Mouse (Mus musculus): ENCODE measurements around the gene Cntn4. TPM values are rescaled to one million over a fixed set of nuclear protein-coding genes. Genes with fewer than 3 reads are reported as not detected.
A peak's percentile ranks its signal among the peaks of the same experiment; 100 is the strongest.

Gene Cntn4
- 1.3 and 1.5 TPM in 2 replicates for polyA plus RNA-seq (2015; fragmentation: Nextera tagmentation; extraction: Ambion mirVana)

DNA sequence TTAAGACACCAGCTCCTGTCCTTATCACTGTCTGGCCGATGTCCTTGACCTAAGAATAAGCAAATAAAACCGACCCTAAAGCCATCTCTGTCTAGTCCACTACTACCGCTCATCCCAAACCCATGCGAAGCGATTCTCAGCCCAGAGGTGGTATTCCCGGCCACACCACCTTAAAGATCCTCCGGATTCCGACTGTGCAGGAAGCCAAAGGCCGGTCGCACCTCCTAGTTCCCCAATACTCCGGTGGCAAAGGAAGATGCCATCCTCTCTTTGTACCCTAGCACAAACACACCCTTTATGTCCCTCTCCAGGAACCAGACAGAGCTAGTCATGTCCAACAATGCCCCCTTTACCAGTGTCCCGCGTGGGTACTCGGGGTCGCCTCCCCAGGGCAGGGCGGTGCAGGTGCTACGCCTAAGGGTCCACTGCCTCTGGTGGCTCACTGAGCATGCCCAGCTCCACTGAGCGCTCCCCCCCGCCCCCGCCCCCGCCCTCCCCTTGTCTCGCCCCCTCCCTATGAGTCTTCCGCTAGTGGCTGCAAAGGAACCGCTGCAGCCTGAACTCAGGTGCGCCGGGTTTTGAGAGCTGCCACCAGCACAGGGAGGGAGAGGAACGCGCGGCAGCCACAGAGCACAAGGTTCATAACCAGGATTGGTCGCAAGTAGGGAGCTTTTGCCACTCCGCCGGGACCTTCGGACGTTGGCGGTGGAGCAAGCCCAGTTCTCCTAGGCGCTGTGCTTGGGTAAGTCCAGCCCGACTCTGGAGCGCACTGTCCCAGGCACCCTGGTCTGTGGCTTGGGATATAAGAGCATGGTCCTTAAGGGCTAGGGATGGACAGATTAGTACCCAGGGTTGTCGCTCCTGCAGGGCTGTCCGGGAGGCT, at the start of gene Cntn4:
Gene Cntn4 (plus strand): TSS at position 512 of the 883 bp plus-strand sequence.
- Histone ChIP-seq H3K4me2 (ENCODE audit: low read depth, low read length) (peak within 1 kb of the TSS; percentile 64), H3K4me1 (replicated peaks; ENCODE audit: control insufficient read depth, insufficient read depth, low read length) (0 out of 2 replicates have a peak, but pooled peaks cover 4% of the 10 kb centered on the region), H3K27me3 (ENCODE audit: control insufficient read depth, insufficient read depth, low read depth, low read length) (peaks cover 14% of the 10 kb centered on the region), H3K4me3 (ENCODE audit: low read length) (peak within 1 kb of the TSS; percentile 44), H3K27ac (ENCODE audit: low read length) (no peak within 1 kb of the TSS), H3K9me3 (ENCODE audit: control insufficient read depth, low read length) (no peaks in the 10 kb centered on the region), H3K9ac (ENCODE audit: low read length) (no peak within 1 kb of the TSS), H3K36me3 (ENCODE audit: control insufficient read depth, insufficient read depth, low read length) (no peaks in the 10 kb centered on the region)
- peak; percentile 52; the same call in 1 of the 2 replicates for ATAC-seq (ENCODE audit: low read depth)
- 3% methylated on average over 36 of the region's 40 CpGs for WGBS

DNA sequence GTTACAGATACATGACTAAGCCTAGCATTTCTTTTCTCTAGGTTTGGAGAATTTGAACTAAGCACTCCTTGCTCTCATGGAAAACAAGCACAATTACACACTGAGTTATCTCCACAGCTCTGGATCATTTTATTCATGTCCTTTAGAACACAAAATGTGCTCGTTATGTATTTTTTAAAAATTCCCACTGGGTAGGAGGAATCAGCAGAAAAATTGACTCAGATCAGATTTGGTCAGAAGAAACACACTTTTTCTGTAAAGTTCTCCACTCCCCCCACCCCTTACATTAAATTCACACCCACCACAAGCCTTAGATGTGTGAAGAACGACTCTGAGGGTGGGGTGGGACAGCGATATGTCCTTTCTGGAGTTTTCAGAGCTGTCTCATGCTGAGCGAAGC, 3.2 kb upstream of the Cntn4 start:
- Histone ChIP-seq H3K4me3 (ENCODE audit: low read length) (no peak overlapping the region), H3K27ac (ENCODE audit: low read length) (no peak overlapping the region), H3K27me3 (ENCODE audit: control insufficient read depth, insufficient read depth, low read depth, low read length) (peaks cover 14% of the 10 kb centered on the region), H3K36me3 (ENCODE audit: control insufficient read depth, insufficient read depth, low read length) (no peaks in the 10 kb centered on the region), H3K9me3 (ENCODE audit: control insufficient read depth, low read length) (no peaks in the 10 kb centered on the region), H3K9ac (ENCODE audit: low read length) (no peak overlapping the region), H3K4me2 (ENCODE audit: low read depth, low read length) (no peak overlapping the region), H3K4me1 (replicated peaks; ENCODE audit: control insufficient read depth, insufficient read depth, low read length) (0 out of 2 replicates have a peak, but pooled peaks cover 4% of the 10 kb centered on the region)
- WGBS, result 73% methylated on average over 4 of the region's 4 CpGs
- ATAC-seq (ENCODE audit: low read depth), result no peak

DNA sequence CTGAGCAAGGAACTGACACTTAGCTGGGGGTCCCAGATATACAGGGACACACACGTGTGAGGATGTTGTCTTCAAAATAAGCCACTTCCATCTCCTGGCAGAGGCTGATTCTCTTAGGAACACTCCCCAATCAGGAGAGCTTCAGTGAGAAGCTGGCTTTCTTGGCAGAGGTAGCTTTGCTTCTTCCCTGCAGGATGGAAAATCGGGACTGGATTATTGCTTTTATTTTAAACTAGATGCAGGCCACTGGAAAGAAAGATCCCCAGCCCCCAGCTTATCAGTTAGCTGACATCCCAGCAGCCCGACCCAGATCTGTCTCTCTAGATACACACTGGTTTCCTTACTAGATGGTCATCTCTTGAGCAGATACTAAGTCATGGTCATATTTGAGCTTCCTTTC, 2.4 kb upstream of the Cntn4 start:
- H3K36me3 ChIP-seq (ENCODE audit: control insufficient read depth, insufficient read depth, low read length), result no peaks in the 10 kb centered on the region
- H3K27me3 ChIP-seq (ENCODE audit: control insufficient read depth, insufficient read depth, low read depth, low read length), result peaks cover 14% of the 10 kb centered on the region
- no peak overlapping the region for H3K9ac ChIP-seq (ENCODE audit: low read length)
- H3K4me2 ChIP-seq (ENCODE audit: low read depth, low read length), result no peak overlapping the region
- H3K9me3 ChIP-seq (ENCODE audit: control insufficient read depth, low read length), result no peaks in the 10 kb centered on the region
- no peak overlapping the region for H3K4me3 ChIP-seq (ENCODE audit: low read length)
- 0 out of 2 replicates have a peak, but pooled peaks cover 4% of the 10 kb centered on the region for H3K4me1 ChIP-seq (replicated peaks; ENCODE audit: control insufficient read depth, insufficient read depth, low read length)
- no peak overlapping the region for H3K27ac ChIP-seq (ENCODE audit: low read length)
- 35% methylated on average over 3 of the region's 3 CpGs for WGBS
- ATAC-seq (ENCODE audit: low read depth), result no peak

DNA sequence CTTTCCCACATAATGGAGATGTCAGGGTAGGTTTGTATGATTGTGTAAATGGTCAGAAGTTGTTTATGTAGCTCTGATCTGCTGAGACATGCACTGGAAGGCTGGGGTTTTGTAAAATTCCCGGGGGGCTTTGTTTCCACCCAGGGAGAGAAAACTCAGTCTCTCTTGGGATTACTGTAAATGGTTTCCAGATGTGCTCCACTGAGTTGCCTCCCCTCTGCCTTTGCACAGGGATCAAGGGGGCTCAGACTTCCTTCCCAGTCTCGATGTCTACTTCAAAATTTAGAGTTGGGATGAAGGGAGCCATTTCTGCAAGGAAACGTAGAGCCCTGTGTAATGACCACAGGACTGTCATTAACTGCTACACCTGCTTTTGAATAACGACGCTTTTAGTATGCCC, 823 bp upstream of the Cntn4 start:
- no peak for ATAC-seq (ENCODE audit: low read depth)
- no peaks in the 10 kb centered on the region for H3K9me3 ChIP-seq (ENCODE audit: control insufficient read depth, low read length)
- WGBS, result 18% methylated on average over 5 of the region's 5 CpGs
- no peak overlapping the region for H3K4me3 ChIP-seq (ENCODE audit: low read length)
- 0 out of 2 replicates have a peak, but pooled peaks cover 4% of the 10 kb centered on the region for H3K4me1 ChIP-seq (replicated peaks; ENCODE audit: control insufficient read depth, insufficient read depth, low read length)
- no peak overlapping the region for H3K27ac ChIP-seq (ENCODE audit: low read length)
- no peak overlapping the region for H3K9ac ChIP-seq (ENCODE audit: low read length)
- H3K4me2 ChIP-seq (ENCODE audit: low read depth, low read length), result no peak overlapping the region
- H3K36me3 ChIP-seq (ENCODE audit: control insufficient read depth, insufficient read depth, low read length), result no peaks in the 10 kb centered on the region
- peaks cover 14% of the 10 kb centered on the region for H3K27me3 ChIP-seq (ENCODE audit: control insufficient read depth, insufficient read depth, low read depth, low read length)

DNA sequence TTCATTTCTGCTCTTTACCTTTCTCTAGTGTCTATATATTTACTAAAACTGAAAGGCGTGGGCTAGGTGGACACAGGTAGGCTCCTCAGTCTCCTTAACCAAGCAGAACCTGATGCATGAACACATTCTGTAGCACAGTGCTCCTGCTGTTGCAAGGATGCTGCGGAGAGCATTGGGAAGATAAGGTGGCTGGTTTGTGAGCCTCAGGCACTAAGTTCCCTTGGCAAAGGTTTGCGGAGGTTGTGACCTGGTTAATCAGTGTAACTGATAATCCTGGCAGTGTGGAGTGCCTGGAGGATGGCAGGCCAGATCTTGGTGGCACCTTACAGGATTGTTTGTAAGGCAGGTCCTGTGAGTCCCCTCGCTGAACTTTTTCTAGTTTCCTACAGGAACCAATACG, 1.3 kb downstream of the Cntn4 start:
- Histone ChIP-seq H3K4me3 (ENCODE audit: low read length) (no peak overlapping the region), H3K9ac (ENCODE audit: low read length) (no peak overlapping the region), H3K9me3 (ENCODE audit: control insufficient read depth, low read length) (no peaks in the 10 kb centered on the region), H3K4me1 (replicated peaks; ENCODE audit: control insufficient read depth, insufficient read depth, low read length) (0 out of 2 replicates have a peak, but pooled peaks cover 4% of the 10 kb centered on the region), H3K27ac (ENCODE audit: low read length) (no peak overlapping the region), H3K27me3 (ENCODE audit: control insufficient read depth, insufficient read depth, low read depth, low read length) (peaks cover 14% of the 10 kb centered on the region), H3K4me2 (ENCODE audit: low read depth, low read length) (no peak overlapping the region), H3K36me3 (ENCODE audit: control insufficient read depth, insufficient read depth, low read length) (no peaks in the 10 kb centered on the region)
- WGBS, result 12% methylated on average over 5 of the region's 5 CpGs
- no peak for ATAC-seq (ENCODE audit: low read depth)

DNA sequence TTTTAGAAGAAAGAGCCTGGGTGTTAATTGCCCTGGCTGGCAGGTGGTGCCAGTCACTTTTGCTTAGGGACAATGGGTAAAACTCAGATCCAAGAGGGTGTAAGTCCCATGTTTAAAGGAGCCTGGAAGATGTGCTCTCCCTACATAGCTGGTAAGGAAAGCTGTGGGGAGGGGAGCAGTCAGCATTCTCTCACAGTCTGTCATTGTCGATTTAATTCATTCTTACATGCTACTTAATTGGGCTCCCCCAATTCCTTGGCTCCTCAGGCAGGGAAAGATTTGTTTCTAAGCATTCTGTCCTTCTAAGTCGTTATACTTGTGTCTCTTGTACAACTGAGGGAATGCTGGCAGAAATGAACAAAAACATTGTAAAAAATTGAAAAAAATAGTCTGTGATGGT, 4.0 kb downstream of the Cntn4 start:
- no peak for ATAC-seq (ENCODE audit: low read depth)
- Histone ChIP-seq H3K36me3 (ENCODE audit: control insufficient read depth, insufficient read depth, low read length) (no peaks in the 10 kb centered on the region), H3K4me3 (ENCODE audit: low read length) (no peak overlapping the region), H3K9ac (ENCODE audit: low read length) (no peak overlapping the region), H3K9me3 (ENCODE audit: control insufficient read depth, low read length) (no peaks in the 10 kb centered on the region), H3K27me3 (ENCODE audit: control insufficient read depth, insufficient read depth, low read depth, low read length) (peaks cover 14% of the 10 kb centered on the region), H3K4me1 (replicated peaks; ENCODE audit: control insufficient read depth, insufficient read depth, low read length) (0 out of 2 replicates have a peak, but pooled peaks cover 7% of the 10 kb centered on the region), H3K4me2 (ENCODE audit: low read depth, low read length) (no peak overlapping the region), H3K27ac (ENCODE audit: low read length) (no peak overlapping the region)
- WGBS, result 48% methylated on average over 2 of the region's 2 CpGs

DNA sequence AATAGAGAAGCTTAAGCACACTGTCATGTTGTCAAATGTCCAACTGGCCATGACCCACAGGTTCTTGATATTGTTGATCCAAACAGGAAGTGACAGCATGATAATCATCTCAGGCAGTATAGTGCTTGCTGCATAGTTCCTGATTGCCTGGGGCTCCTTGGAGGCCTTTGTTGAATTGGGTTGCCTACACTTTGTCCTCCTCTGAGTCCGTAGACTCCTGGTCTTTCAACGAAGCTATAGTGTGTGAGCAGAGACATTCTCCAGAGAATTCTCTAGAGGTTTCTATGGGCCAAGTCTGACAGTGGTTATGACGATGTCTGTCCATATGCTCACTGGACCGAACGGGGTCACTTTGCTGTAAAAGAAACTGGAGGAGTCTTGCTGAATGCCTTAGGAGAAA, 5.8 kb downstream of the Cntn4 start:
- Histone ChIP-seq H3K4me2 (ENCODE audit: low read depth, low read length) (no peak overlapping the region), H3K36me3 (ENCODE audit: control insufficient read depth, insufficient read depth, low read length) (no peaks in the 10 kb centered on the region), H3K4me1 (replicated peaks; ENCODE audit: control insufficient read depth, insufficient read depth, low read length) (0 out of 2 replicates have a peak, but pooled peaks cover 3% of the 10 kb centered on the region), H3K27me3 (ENCODE audit: control insufficient read depth, insufficient read depth, low read depth, low read length) (peaks cover 7% of the 10 kb centered on the region), H3K9me3 (ENCODE audit: control insufficient read depth, low read length) (no peaks in the 10 kb centered on the region), H3K9ac (ENCODE audit: low read length) (no peak overlapping the region), H3K4me3 (ENCODE audit: low read length) (no peak overlapping the region), H3K27ac (ENCODE audit: low read length) (no peak overlapping the region)
- no peak for ATAC-seq (ENCODE audit: low read depth)
- WGBS, result 88% methylated on average over 5 of the region's 5 CpGs

DNA sequence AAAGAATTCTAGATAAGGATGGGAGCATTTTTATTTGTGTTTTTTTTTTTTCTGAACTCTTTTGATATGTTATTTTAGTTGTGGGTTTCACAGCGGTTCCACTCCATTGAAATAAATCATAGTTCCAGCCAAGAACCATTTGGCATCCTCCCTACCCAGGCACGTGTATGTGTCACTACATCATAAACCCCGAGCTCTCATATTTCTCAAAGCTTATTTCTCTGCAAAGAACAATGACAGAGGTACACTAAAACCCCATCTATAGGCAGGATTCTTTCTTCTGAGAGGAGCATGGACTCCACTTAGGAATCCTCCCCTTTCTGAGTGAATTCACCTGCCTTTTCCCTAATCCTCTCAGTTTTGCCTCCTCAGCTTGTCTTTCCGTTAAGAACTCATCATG, 6.7 kb downstream of the Cntn4 start:
- Histone ChIP-seq H3K4me1 (replicated peaks; ENCODE audit: control insufficient read depth, insufficient read depth, low read length) (0 out of 2 replicates have a peak, but pooled peaks cover 3% of the 10 kb centered on the region), H3K27ac (ENCODE audit: low read length) (no peak overlapping the region), H3K27me3 (ENCODE audit: control insufficient read depth, insufficient read depth, low read depth, low read length) (peaks cover 1% of the 10 kb centered on the region; the same call in 1 of the 2 replicates), H3K36me3 (ENCODE audit: control insufficient read depth, insufficient read depth, low read length) (no peaks in the 10 kb centered on the region), H3K4me3 (ENCODE audit: low read length) (no peak overlapping the region), H3K9ac (ENCODE audit: low read length) (no peak overlapping the region), H3K9me3 (ENCODE audit: control insufficient read depth, low read length) (no peaks in the 10 kb centered on the region), H3K4me2 (ENCODE audit: low read depth, low read length) (no peak overlapping the region)
- WGBS, result 28% methylated on average over 4 of the region's 4 CpGs
- ATAC-seq (ENCODE audit: low read depth), result no peak

DNA sequence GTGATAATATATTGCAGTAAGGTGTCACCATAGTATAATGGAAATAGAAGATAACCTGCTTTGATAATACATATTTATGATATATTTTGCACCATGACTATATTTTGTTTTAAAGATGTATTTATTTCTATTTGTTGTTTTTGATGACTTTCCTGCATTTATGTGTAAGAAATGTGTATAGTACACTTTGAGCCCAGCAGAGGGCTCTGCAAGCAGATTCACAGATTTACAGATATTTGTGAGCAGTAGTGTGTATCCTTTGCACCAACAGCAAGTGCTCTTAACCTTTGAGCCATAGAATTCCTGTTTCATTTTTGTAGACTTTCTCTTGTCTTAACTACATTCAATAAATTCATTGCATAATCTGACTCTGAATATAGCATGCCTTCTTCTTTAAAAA, 10.7 kb downstream of the Cntn4 start:
- no peaks in the 10 kb centered on the region for H3K9me3 ChIP-seq (ENCODE audit: control insufficient read depth, low read length)
- H3K9ac ChIP-seq (ENCODE audit: low read length), result no peak overlapping the region
- no peak overlapping the region for H3K4me3 ChIP-seq (ENCODE audit: low read length)
- 0 out of 2 replicates have a peak, but pooled peaks cover 3% of the 10 kb centered on the region for H3K4me1 ChIP-seq (replicated peaks; ENCODE audit: control insufficient read depth, insufficient read depth, low read length)
- H3K27me3 ChIP-seq (ENCODE audit: control insufficient read depth, insufficient read depth, low read depth, low read length), result no peaks in the 10 kb centered on the region
- no peak overlapping the region for H3K4me2 ChIP-seq (ENCODE audit: low read depth, low read length)
- no peak overlapping the region for H3K27ac ChIP-seq (ENCODE audit: low read length)
- no peaks in the 10 kb centered on the region for H3K36me3 ChIP-seq (ENCODE audit: control insufficient read depth, insufficient read depth, low read length)
- ATAC-seq (ENCODE audit: low read depth), result no peak
